ENCODE assay signal across 24 mouse cellular contexts in genomic region chr7:116328777-116329176, GRCm38 (mm10).
"Had no signal": no experiment of that assay in that cellular context is flagged by ENCODE, and none has a peak within 500 bp of the region (broad histone marks: within the 10 kb centered on the region; RNA-seq: fewer than 3 reads in every experiment).

No protein-coding gene starts in this region.

- DNase-seq: kidney, adult 2 months; kidney, postnatal 25 days; layer of hippocampus, adult 9-11 months; liver; lung, adult 18-20 months; lung, postnatal 10 days; lung, postnatal 36 days; midbrain, embryonic 14.5 days; retina, postnatal 1 day; right cerebral cortex, postnatal 25 days; spleen, adult 18-20 months; thymus, adult 18-20 months; thymus, postnatal 14 days had no signal

- ATAC-seq: liver, embryonic 12.5 days had no signal

- H3K4me3 ChIP-seq: layer of hippocampus, adult 2 months; limb, embryonic 10.5 days; limb, embryonic 13.5 days; liver, embryonic 12.5 days; liver, embryonic 15.5 days; lung, embryonic 15.5 days; megakaryocyte, embryonic 14.5 days; midbrain, embryonic 10.5 days; neural tube, embryonic 13.5 days; stomach, embryonic 15.5 days had no signal

- H3K27me3 ChIP-seq: limb, embryonic 13.5 days; liver, embryonic 12.5 days; liver, embryonic 15.5 days; lung, embryonic 15.5 days; megakaryocyte, embryonic 14.5 days; neural tube, embryonic 13.5 days; stomach, embryonic 15.5 days had no signal

- H3K9me3 ChIP-seq: limb, embryonic 10.5 days; limb, embryonic 13.5 days; liver, embryonic 12.5 days; liver, embryonic 15.5 days; lung, embryonic 15.5 days; megakaryocyte, embryonic 14.5 days; midbrain, embryonic 10.5 days; neural tube, embryonic 13.5 days; stomach, embryonic 15.5 days had no signal

- H3K27ac ChIP-seq: kidney, postnatal 0 days; layer of hippocampus, adult 2 months; limb, embryonic 10.5 days; limb, embryonic 13.5 days; liver, embryonic 12.5 days; liver, embryonic 15.5 days; lung, embryonic 15.5 days; midbrain, embryonic 10.5 days; neural tube, embryonic 13.5 days; stomach, embryonic 15.5 days had no signal

- H3K9ac ChIP-seq: limb, embryonic 13.5 days; liver, embryonic 12.5 days; liver, embryonic 15.5 days; lung, embryonic 15.5 days; neural tube, embryonic 13.5 days; stomach, embryonic 15.5 days had no signal

- H3K4me2 ChIP-seq: limb, embryonic 13.5 days; liver, embryonic 12.5 days; liver, embryonic 15.5 days; lung, embryonic 15.5 days; neural tube, embryonic 13.5 days; stomach, embryonic 15.5 days had no signal
